Mouse (Mus musculus) heart, embryonic 14.5 days (tissue): ENCODE measurements around the gene Gm10160. TPM values are rescaled to one million over a fixed set of nuclear protein-coding genes. Genes with fewer than 3 reads are reported as not detected.

Experiments
- ATAC-seq: fragments of 200-750 bp; cut with Nextera tagmentation; 2 replicates; pipeline ENCODE4 v1.8.0; 2017; ENCODE audit warnings: low read depth, moderate TSS enrichment; ENCODE audit not compliant: insufficient number of reproducible peaks, insufficient read depth, low FRiP score
- H3K27ac ChIP-seq, 2 experiments: fragments of 200-500 bp in 1 of 2; fragments of 300-500 bp in 1 of 2; sonication (generic) in 1 of 2; replicated peaks in 1 of 2; 2 replicates each; pipeline ENCODE4 v1.5.1; 2012 to 2014; ENCODE audit warnings: low read depth in 2 of 2, low read length in 2 of 2, control low read depth in 1 of 2, mild to moderate bottlenecking in 1 of 2, mixed read lengths in 1 of 2; ENCODE audit not compliant: control insufficient read depth in 1 of 2, insufficient read depth in 1 of 2
- H3K27me3 ChIP-seq: fragments of 300-500 bp; sonication (generic); 2 replicates; pipeline ENCODE4 v1.6.1; 2014; ENCODE audit warnings: mild to moderate bottlenecking, low read length, control low read depth; ENCODE audit not compliant: control insufficient read depth, insufficient read depth
- H3K36me3 ChIP-seq: fragments of 300-500 bp; sonication (generic); 2 replicates; pipeline ENCODE4 v1.6.1; 2014; ENCODE audit warnings: mild to moderate bottlenecking, control low read depth, low read length, mixed read lengths; ENCODE audit not compliant: control insufficient read depth, insufficient read depth
- H3K4me1 ChIP-seq, 2 experiments: fragments of 200-500 bp in 1 of 2; fragments of 300-500 bp in 1 of 2; sonication (generic) in 1 of 2; 2 replicates each; pipeline ENCODE4 v1.6.1; 2012 to 2014; ENCODE audit warnings: low read length in 2 of 2, control low read depth in 1 of 2, mixed read lengths in 1 of 2; ENCODE audit not compliant: control insufficient read depth in 2 of 2, insufficient read depth in 2 of 2
- H3K4me2 ChIP-seq: fragments of 300-500 bp; sonication (generic); 2 replicates; pipeline ENCODE4 v1.6.1; 2014; ENCODE audit warnings: mild to moderate bottlenecking, low read length
- H3K4me3 ChIP-seq, 2 experiments: fragments of 200-500 bp in 1 of 2; fragments of 300-500 bp in 1 of 2; sonication (generic) in 1 of 2; 2 replicates each; pipeline ENCODE4 v1.5.1; 2012 to 2014; ENCODE audit warnings: low read length in 2 of 2, mild to moderate bottlenecking in 2 of 2, control low read depth in 1 of 2, low read depth in 1 of 2, moderate library complexity in 1 of 2; ENCODE audit not compliant: control insufficient read depth in 1 of 2, insufficient read depth in 1 of 2
- H3K9ac ChIP-seq: fragments of 300-500 bp; sonication (generic); 2 replicates; pipeline ENCODE4 v1.6.1; 2014; ENCODE audit warnings: mild to moderate bottlenecking, low read length
- H3K9me3 ChIP-seq: fragments of 300-500 bp; sonication (generic); 2 replicates; pipeline ENCODE4 v1.6.1; 2016; ENCODE audit warnings: low read length, control low read depth; ENCODE audit not compliant: control insufficient read depth
- WGBS: fragments of 180-500 bp; shearing (Covaris S2); extraction: QIAGEN DNeasy Blood & Tissue Kit; methylation state at CpG from one replicate; pipeline ENCODE4 v1.1.7; 2014; 5-methylcytosine and 5-hydroxymethylcytosine counted together
- polyA plus RNA-seq: library from polyadenylated mRNA; unstranded; fragments of >200 nt; fragmentation: Nextera tagmentation; extraction: Ambion mirVana; gene quantifications from 2 replicates; pipeline ENCODE4 v1.2.1, GENCODE M21; 2014

Gene Gm10160
- polyA plus RNA-seq, 1 experiment from 2014 or later, result not detected

DNA sequence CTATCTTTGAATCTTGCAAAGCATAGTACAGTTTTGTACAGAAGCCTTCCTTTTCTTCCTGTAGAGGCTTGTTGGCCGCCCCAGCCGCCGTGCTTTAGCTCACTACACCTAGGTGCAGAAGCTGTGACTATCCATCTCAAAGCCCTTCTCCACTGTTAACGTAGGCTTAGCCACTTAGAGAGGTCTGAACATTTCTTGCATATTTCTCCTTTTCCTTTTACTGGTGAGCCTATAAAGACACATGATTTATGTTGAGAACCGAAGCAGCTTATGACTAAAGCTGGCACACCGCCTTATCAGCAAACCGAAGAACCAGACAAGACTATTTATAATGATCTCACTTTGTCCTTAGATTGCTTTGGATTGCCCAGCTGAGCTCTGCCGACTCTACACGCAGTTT is 19.8 kb upstream of the Gm10160 start:
- no peak for ATAC-seq
- Histone ChIP-seq H3K9ac (no peak overlapping the region), H3K9me3 (no peaks in the 10 kb centered on the region), H3K27me3 (no peaks in the 10 kb centered on the region), H3K4me3 (no peak overlapping the region), H3K4me1 (peaks cover 3 to 9% of the 10 kb centered on the region in 2 experiments), H3K36me3 (peaks cover 21% of the 10 kb centered on the region), H3K27ac (no peak overlapping the region), H3K4me2 (no peak overlapping the region)
- 49% methylated on average over 9 of the region's 9 CpGs for WGBS

DNA sequence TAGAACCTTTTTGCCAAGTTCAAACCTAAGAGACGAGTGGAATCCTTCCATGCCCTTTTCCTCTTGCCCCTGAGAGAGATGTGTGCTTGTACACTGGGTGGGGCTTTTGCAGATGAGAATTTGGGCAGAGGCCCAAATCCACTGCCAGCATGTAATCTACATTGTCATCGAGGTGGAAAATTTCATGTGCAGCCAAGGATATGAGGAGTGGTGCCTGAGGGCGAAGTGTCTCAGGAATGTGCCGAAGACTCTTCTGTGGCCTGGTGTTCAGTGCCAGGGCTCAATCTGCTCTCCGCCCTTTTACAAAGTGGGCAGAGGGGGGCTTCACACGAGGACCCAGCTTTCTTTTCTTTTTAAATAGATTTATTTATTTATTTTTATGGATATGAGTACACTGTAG is 19.0 kb upstream of the Gm10160 start:
- H3K9ac ChIP-seq, result no peak overlapping the region
- H3K4me2 ChIP-seq, result no peak overlapping the region
- no peaks in the 10 kb centered on the region for H3K27me3 ChIP-seq
- no peak overlapping the region for H3K4me3 ChIP-seq
- no peak for ATAC-seq
- no peaks in the 10 kb centered on the region for H3K9me3 ChIP-seq
- 60% methylated on average over 6 of the region's 6 CpGs for WGBS
- H3K36me3 ChIP-seq, result peaks cover 19% of the 10 kb centered on the region
- peaks cover 3 to 9% of the 10 kb centered on the region in 2 experiments for H3K4me1 ChIP-seq
- no peak overlapping the region for H3K27ac ChIP-seq

- no peaks in the 10 kb centered on the region for H3K9me3 ChIP-seq
- WGBS, result 11% methylated on average over 1 of the region's 1 CpGs
- H3K9ac ChIP-seq, result no peak overlapping the region
- peaks cover 27% of the 10 kb centered on the region for H3K36me3 ChIP-seq
- peaks cover 3 to 9% of the 10 kb centered on the region in 2 experiments for H3K4me1 ChIP-seq
- no peak overlapping the region for H3K4me2 ChIP-seq
- H3K4me3 ChIP-seq, result no peak overlapping the region
- no peak overlapping the region for H3K27ac ChIP-seq
- no peak for ATAC-seq
- no peaks in the 10 kb centered on the region for H3K27me3 ChIP-seq
Measured at GRCm38 (mm10) chr7:81873807-81874206, 18.2 kb upstream of the Gm10160 start.

- Histone ChIP-seq H3K9me3 (no peaks in the 10 kb centered on the region), H3K4me1 (peaks cover 3 to 9% of the 10 kb centered on the region in 2 experiments), H3K4me2 (no peak overlapping the region), H3K4me3 (no peak overlapping the region), H3K36me3 (peaks cover 28% of the 10 kb centered on the region), H3K9ac (no peak overlapping the region), H3K27ac (no peak overlapping the region), H3K27me3 (no peaks in the 10 kb centered on the region)
- ATAC-seq, result no peak
- 63% methylated on average over 13 of the region's 13 CpGs for WGBS
Measured at GRCm38 (mm10) chr7:81872493-81873013, 17.0 kb upstream of the Gm10160 start.

- no peak overlapping the region for H3K9ac ChIP-seq
- no peak overlapping the region for H3K4me3 ChIP-seq
- no peaks in the 10 kb centered on the region for H3K9me3 ChIP-seq
- H3K27me3 ChIP-seq, result no peaks in the 10 kb centered on the region
- no peak; the same call in 1 of the 2 replicates for ATAC-seq
- H3K36me3 ChIP-seq, result peaks cover 40% of the 10 kb centered on the region
- H3K4me2 ChIP-seq, result no peak overlapping the region
- 33% methylated on average over 6 of the region's 6 CpGs for WGBS
- peaks cover 6% of the 10 kb centered on the region in 2 experiments; a peak in 3 of 4 replicates for H3K4me1 ChIP-seq
- no peak overlapping the region for H3K27ac ChIP-seq
Measured at GRCm38 (mm10) chr7:81868158-81868557, 12.6 kb upstream of the Gm10160 start.

GRCm38 (mm10) chr7:81867231-81867930 is 11.8 kb upstream of the Gm10160 start:
- no peaks in the 10 kb centered on the region for H3K9me3 ChIP-seq
- no peak overlapping the region for H3K9ac ChIP-seq
- WGBS, result 77% methylated on average over 9 of the region's 9 CpGs
- H3K27me3 ChIP-seq, result no peaks in the 10 kb centered on the region
- H3K4me1 ChIP-seq, result peaks cover 8 to 14% of the 10 kb centered on the region in 2 experiments
- ATAC-seq, result no peak
- H3K36me3 ChIP-seq, result peaks cover 38% of the 10 kb centered on the region
- H3K4me2 ChIP-seq, result no peak overlapping the region
- H3K4me3 ChIP-seq, result no peak overlapping the region
- no peak overlapping the region for H3K27ac ChIP-seq

- no peak overlapping the region for H3K27ac ChIP-seq
- no peak overlapping the region for H3K4me2 ChIP-seq
- H3K9ac ChIP-seq, result no peak overlapping the region
- H3K4me3 ChIP-seq, result no peak overlapping the region
- no peak for ATAC-seq
- peaks cover 25% of the 10 kb centered on the region for H3K36me3 ChIP-seq
- H3K27me3 ChIP-seq, result no peaks in the 10 kb centered on the region
- WGBS, result 90% methylated on average over 6 of the region's 6 CpGs
- H3K4me1 ChIP-seq, result peaks cover 8 to 16% of the 10 kb centered on the region in 2 experiments
- H3K9me3 ChIP-seq, result no peaks in the 10 kb centered on the region
Measured at GRCm38 (mm10) chr7:81865937-81866336, 10.3 kb upstream of the Gm10160 start.
